Mouse (Mus musculus) neural tube, embryonic 15.5 days (tissue): ENCODE measurements around the gene Tlx2. TPM values are rescaled to one million over a fixed set of nuclear protein-coding genes. Genes with fewer than 3 reads are reported as not detected.

Source experiments
- ATAC-seq: fragments of 200-750 bp; cut with Nextera tagmentation; 2 replicates; pipeline ENCODE4 v1.8.0; 2017; ENCODE audit warnings: mild to moderate bottlenecking, moderate TSS enrichment, moderate library complexity; ENCODE audit not compliant: low FRiP score
- H3K27ac ChIP-seq: fragments of 300-500 bp; sonication (generic); replicated peaks from 2 replicates; pipeline ENCODE4 v1.5.1; 2015; ENCODE audit warnings: mild to moderate bottlenecking, inconsistent platforms
- H3K27me3 ChIP-seq: fragments of 300-500 bp; sonication (generic); replicated peaks from 2 replicates; pipeline ENCODE4 v1.6.1; 2015; ENCODE audit warnings: inconsistent platforms
- H3K36me3 ChIP-seq: fragments of 300-500 bp; sonication (generic); 2 replicates; pipeline ENCODE4 v1.6.1; 2015; ENCODE audit warnings: inconsistent platforms
- H3K4me1 ChIP-seq: fragments of 300-500 bp; sonication (generic); 2 replicates; pipeline ENCODE4 v1.6.1; 2015; ENCODE audit warnings: inconsistent platforms
- H3K4me2 ChIP-seq: fragments of 300-500 bp; sonication (generic); 2 replicates; pipeline ENCODE4 v1.6.1; 2015; ENCODE audit warnings: inconsistent platforms, mild to moderate bottlenecking, moderate library complexity
- H3K4me3 ChIP-seq: fragments of 300-500 bp; sonication (generic); replicated peaks from 2 replicates; pipeline ENCODE4 v1.5.1; 2015; ENCODE audit warnings: mild to moderate bottlenecking, inconsistent platforms
- H3K9ac ChIP-seq: fragments of 300-500 bp; sonication (generic); replicated peaks from 2 replicates; pipeline ENCODE4 v1.6.1; 2015; ENCODE audit warnings: mild to moderate bottlenecking, inconsistent platforms
- H3K9me3 ChIP-seq: fragments of 300-500 bp; sonication (generic); replicated peaks from 2 replicates; pipeline ENCODE4 v1.6.1; 2016; ENCODE audit warnings: inconsistent platforms
- WGBS: fragments of 180-500 bp; shearing (Covaris S2); methylation state at CpG from one replicate; pipeline ENCODE4 v1.1.7; 2015; ENCODE audit warnings: mixed read lengths; 5-methylcytosine and 5-hydroxymethylcytosine counted together
- polyA plus RNA-seq: library from polyadenylated mRNA; unstranded; fragments of >200 nt; fragmentation: Nextera tagmentation; extraction: Ambion mirVana; gene quantifications from 2 replicates; pipeline ENCODE4 v1.2.1, GENCODE M21; 2015

Tlx2 gene
- polyA plus RNA-seq, 1 experiment from 2014 or later = 2.6 TPM

DNA sequence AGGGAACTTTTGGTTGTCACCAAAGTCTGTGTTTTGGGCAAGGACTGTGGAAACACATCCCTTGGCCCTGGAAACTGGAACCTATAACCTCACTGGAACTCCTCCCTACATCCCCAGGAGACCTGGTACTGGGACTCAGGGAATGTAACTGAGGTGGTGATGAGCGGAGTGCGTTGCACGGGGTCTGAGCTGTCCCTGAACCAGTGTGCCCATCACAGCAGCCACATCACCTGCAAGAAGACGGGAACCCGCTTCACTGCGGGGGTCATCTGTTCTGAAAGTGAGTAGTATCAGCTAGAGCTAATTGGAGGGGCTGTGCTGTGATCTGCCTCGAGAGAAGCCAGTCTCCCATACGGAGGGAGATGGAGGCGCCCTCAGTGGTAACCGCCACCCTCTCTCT is 20.7 kb downstream of the Tlx2 start:
- no peak overlapping the region for H3K9ac ChIP-seq
- H3K4me1 ChIP-seq = peaks cover 14% of the 10 kb centered on the region
- no peak overlapping the region for H3K4me2 ChIP-seq
- H3K27me3 ChIP-seq = no peaks in the 10 kb centered on the region
- ATAC-seq = no peak
- no peaks in the 10 kb centered on the region for H3K9me3 ChIP-seq
- no peak overlapping the region for H3K27ac ChIP-seq
- WGBS = 69% methylated on average over 10 of the region's 10 CpGs
- H3K36me3 ChIP-seq = peaks cover 10% of the 10 kb centered on the region
- no peak overlapping the region for H3K4me3 ChIP-seq

DNA sequence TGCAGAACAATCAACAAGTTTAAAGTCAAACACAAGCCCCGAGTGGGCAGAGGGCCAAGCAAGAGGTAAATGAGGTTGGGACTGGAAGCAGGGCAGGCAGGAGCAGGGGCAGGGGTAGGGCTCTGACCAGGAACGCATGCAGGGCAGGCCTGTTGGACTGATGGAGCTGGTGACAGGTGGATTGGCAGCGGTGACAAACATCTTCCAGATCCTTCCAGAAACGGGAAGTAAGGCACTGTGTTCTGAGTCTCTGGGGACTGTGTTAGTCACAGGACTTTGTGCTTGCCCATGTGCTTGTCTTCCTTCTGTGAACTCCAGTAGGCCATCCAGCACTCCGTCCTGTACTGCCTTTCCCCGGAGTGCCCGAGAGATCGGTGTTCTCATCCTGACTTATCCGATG is 25.4 kb downstream of the Tlx2 start:
- 79% methylated on average over 9 of the region's 9 CpGs for WGBS
- Histone ChIP-seq H3K4me1 (no peaks in the 10 kb centered on the region), H3K27ac (no peak overlapping the region), H3K36me3 (no peaks in the 10 kb centered on the region), H3K4me2 (no peak overlapping the region), H3K9ac (no peak overlapping the region), H3K27me3 (no peaks in the 10 kb centered on the region), H3K4me3 (no peak overlapping the region), H3K9me3 (no peaks in the 10 kb centered on the region)
- no peak for ATAC-seq

DNA sequence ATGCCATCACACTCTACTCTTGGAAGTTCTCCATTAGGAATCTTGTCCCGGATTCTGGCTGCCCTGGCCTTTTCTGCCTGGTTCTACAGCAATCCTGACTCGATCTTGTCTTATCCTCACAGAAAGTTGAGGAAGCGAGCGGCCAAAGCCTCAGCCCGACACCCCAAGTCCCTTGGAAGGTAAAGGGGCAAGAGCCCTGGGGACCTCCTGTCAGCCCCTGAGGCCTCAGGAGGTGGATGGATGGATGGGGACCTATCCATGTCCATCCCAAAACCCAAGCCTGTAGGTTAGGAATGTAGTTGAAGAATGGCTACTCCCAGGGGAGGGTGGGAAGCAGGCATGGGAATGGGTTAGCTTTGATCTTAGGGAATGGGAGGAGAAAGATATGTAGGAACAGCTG is 26.1 kb downstream of the Tlx2 start:
- Histone ChIP-seq H3K27me3 (no peaks in the 10 kb centered on the region), H3K4me1 (no peaks in the 10 kb centered on the region), H3K36me3 (no peaks in the 10 kb centered on the region), H3K27ac (no peak overlapping the region), H3K4me2 (no peak overlapping the region), H3K9me3 (no peaks in the 10 kb centered on the region), H3K4me3 (no peak overlapping the region), H3K9ac (no peak overlapping the region)
- ATAC-seq = no peak
- 91% methylated on average over 5 of the region's 5 CpGs for WGBS

DNA sequence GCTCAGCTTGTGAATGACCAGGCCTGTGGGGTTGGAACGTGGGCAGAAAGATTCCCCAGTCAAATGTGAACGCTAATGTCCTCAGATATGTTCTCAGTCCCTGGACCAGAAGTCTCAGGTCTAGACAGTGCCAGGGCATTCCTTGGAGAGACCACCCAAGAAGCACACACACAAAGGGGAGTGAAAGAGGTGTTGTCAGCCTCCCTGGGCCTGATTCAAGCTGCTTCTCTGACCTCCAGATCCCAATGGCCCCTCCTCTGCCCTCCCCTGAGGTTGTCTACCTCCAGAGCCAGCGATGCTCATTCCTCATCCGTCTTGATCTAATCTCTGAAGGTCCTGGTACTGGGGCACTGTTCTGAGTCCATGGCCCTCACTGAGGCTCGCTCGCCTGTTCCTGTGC is 26.5 kb downstream of the Tlx2 start:
- no peaks in the 10 kb centered on the region for H3K9me3 ChIP-seq
- ATAC-seq = no peak

DNA sequence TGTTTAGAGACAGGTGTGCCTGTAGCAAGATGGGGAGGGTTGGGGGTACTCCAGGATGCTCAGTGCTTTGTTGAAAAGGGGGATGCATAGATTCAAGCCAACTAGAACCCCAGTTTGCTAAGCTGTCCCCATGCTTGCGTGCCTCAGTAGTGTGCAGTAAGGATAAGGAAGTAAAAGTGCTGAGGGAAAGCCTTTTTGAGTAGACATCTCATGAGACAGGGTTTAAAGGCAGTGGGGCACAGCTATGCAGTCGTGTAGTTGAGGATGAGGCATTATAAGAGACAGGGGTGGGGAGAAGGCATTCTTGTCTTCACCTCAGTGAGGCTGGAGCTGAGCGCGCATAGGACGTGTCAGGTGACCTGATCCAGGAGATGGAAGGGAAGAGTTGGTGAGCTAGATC is 29.5 kb downstream of the Tlx2 start:
- 80% methylated on average over 5 of the region's 5 CpGs for WGBS
- Histone ChIP-seq H3K4me3 (no peak overlapping the region), H3K4me1 (peaks cover 7% of the 10 kb centered on the region), H3K9ac (no peak overlapping the region), H3K36me3 (no peaks in the 10 kb centered on the region), H3K9me3 (no peaks in the 10 kb centered on the region), H3K4me2 (no peak overlapping the region), H3K27ac (no peak overlapping the region), H3K27me3 (peaks cover 5% of the 10 kb centered on the region; the same call in 1 of the 2 replicates)
- no peak for ATAC-seq

More for the DNA sequence above, 26.5 kb downstream of the Tlx2 start:
- H3K36me3 ChIP-seq = no peaks in the 10 kb centered on the region
- no peaks in the 10 kb centered on the region for H3K27me3 ChIP-seq
- WGBS = 77% methylated on average over 6 of the region's 6 CpGs
- H3K4me3 ChIP-seq = no peak overlapping the region
- no peaks in the 10 kb centered on the region; the same call in 1 of the 2 replicates for H3K4me1 ChIP-seq
- H3K9ac ChIP-seq = no peak overlapping the region
- no peak overlapping the region for H3K27ac ChIP-seq
- no peak overlapping the region for H3K4me2 ChIP-seq

DNA sequence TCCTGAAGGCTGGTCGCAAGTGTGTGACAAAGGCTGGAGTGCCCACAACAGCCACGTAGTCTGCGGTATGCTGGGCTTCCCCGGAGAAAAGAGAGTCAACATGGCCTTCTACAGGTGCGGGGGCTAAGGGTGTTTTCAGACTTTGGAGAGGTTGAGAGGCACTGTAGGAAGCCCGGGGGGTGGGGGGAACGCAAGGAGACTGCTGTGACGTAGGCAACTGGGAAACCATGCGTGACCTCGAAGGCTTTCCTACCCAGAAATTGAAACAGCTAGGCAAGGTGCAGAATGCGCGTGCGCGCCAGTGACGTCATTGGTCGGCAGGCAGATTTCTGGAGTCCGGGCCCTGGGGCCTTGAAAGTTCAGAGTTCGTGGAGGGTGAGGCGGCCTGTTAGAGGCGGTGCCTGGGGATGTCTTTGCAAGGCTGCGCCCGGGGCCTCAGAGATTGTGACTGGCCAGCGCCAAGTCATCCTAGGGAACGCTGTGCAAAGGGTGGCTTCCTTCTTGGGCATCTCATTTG is 31.5 kb downstream of the Tlx2 start:
- Histone ChIP-seq H3K27ac (peak overlapping the region; percentile 52; the same call in 1 of the 2 replicates), H3K27me3 (peaks cover 17% of the 10 kb centered on the region; the same call in 1 of the 2 replicates), H3K36me3 (no peaks in the 10 kb centered on the region), H3K9me3 (no peaks in the 10 kb centered on the region), H3K9ac (0 out of 2 replicates have a peak overlapping the region, but pooled peaks have one; percentile 26), H3K4me2 (peak overlapping the region; percentile 61), H3K4me3 (peak overlapping the region; percentile 35), H3K4me1 (peaks cover 14% of the 10 kb centered on the region)
- ATAC-seq = peak; percentile 57
- 12% methylated on average over 24 of the region's 24 CpGs for WGBS

DNA sequence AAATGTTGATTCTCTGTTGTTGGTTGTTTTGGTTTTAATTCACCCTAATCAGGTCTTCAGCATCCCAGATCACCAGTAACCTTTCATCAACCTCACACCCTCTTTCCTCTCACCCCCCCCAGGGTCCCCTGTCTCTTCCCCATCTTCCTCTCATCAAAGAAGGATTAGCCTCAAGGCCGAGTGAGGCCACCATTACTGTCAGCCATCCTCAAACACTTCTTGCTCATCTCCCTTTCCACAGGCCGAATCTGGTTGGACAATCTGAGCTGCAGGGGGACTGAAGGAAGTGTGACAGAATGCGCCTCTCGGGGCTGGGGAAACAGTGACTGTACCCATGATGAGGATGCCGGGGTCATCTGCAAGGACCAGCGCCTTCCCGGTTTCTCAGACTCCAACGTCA is 32.9 kb downstream of the Tlx2 start:
- H3K4me3 ChIP-seq = no peak overlapping the region
- H3K9me3 ChIP-seq = no peaks in the 10 kb centered on the region
- peaks cover 30% of the 10 kb centered on the region for H3K27me3 ChIP-seq
- ATAC-seq = no peak
- H3K36me3 ChIP-seq = no peaks in the 10 kb centered on the region
- WGBS = 82% methylated on average over 8 of the region's 8 CpGs
- H3K27ac ChIP-seq = no peak overlapping the region
- no peak overlapping the region for H3K4me2 ChIP-seq
- H3K4me1 ChIP-seq = peaks cover 28% of the 10 kb centered on the region
- no peak overlapping the region for H3K9ac ChIP-seq

DNA sequence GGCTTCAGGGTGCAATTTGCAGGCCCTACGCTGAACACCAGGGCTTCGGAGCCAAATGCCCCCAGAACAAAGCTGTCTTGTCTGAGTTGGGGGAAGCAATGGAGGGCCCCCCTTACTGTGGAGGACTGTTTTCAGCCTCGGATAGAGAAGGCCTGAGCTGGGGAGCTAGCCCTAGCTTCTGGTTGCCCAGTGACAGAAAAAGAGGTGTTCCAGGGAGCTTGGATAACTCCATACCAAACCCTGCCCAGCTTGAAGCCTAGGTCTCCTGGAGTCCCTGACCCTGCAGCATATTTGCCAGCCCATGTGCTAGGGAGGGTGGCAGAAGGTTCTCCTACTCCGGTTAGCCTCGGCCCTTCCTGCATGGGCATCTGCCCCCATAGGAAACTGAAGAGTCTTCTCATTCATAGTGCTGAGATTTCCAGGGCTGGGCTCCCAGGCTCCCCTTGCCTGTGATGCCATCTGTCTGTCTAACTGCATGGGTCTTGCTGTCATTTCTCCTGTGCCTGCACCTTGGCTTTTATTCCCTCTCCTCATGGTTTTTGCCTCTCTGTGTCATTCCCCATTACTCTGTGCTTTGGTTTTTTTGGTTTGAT is 35.5 kb downstream of the Tlx2 start:
- Histone ChIP-seq H3K4me3 (peak overlapping the region; percentile 47), H3K9me3 (no peaks in the 10 kb centered on the region), H3K4me2 (peak overlapping the region; percentile 74), H3K36me3 (no peaks in the 10 kb centered on the region), H3K27ac (peak overlapping the region; percentile 71), H3K27me3 (peaks cover 54% of the 10 kb centered on the region), H3K4me1 (peaks cover 30% of the 10 kb centered on the region), H3K9ac (peak overlapping the region; percentile 30)
- 25% methylated on average over 5 of the region's 5 CpGs for WGBS
- ATAC-seq = no peak

DNA sequence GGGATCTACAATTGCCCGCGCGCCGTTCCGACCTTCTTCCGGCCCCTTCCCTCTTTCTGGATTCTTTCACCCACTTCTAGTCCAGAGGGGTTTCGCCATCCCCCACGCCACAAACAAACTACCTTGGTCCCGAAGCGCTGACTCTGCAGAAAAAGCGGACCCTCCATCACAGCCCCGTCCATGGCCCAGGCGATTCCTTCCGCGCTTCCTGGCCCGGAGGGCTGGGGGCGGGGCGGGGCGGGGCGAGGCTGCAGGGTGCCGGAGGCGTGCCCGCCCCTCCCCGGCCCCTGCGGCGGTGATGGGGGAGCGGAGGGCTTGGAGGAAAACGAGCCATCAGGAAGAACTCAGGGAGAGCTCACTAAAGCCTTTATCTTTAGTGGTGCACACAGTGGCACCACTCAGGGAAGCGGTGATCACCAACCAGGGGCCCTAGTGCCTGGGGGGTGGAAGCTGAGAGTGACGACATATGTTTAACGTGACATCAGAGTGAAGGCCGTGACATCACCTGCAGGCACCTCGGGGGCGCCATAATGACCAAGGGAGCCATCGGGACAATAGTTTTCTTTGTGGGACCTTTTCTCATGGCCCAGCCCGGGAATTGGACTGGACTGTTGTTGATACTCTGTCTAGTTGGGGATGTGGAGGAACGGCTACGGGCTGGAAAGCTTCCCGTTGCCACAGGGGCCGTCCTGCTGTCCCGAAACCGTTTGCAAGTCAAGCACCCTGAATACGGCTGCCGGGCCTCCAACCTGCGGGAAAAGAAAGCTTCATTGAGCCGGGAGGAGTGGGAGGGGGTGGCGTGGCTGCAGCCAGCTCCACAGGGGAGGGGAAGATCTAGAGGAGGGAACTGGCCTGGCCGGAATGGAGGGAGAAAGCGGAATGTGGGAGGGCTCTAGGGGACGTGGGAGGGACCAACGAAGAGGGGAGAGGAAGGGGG is 36.6 kb downstream of the Tlx2 start, which contains the start of the genes Dok1 and Loxl3:
Gene Dok1 (minus strand): TSS at position 223 of the 937 bp plus-strand sequence.
Gene Loxl3 (plus strand): TSS at position 925 of the 937 bp plus-strand sequence.
- peak within 1 kb of the TSS; percentile 71 for H3K27ac ChIP-seq

DNA sequence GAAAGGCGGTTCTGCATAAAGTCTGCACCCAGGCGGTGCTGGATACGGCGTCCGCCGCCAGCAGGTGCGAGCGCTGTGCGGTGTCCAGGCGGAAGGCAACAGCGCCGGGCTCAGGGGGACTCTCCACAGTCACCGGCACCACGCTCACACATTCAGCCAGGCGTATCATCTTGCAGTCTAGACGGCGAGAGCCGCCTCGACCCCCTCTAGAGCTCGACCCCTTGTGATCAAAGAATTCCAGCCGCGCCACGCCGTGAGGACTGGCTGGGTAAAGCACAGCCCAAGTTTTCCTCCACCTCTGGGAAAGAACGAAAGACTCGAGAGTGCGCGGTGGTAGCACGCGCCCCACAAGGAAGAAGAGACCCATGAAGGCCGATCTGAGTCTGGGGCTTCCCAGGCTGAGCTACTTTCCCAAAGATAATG is 37.3 kb downstream of the Tlx2 start:
- H3K9me3 ChIP-seq = no peaks in the 10 kb centered on the region
- no peak overlapping the region for H3K27ac ChIP-seq
- WGBS = under 1% methylated on average over 31 of the region's 31 CpGs
- H3K9ac ChIP-seq = peak overlapping the region; percentile 48
- peaks cover 23% of the 10 kb centered on the region for H3K4me1 ChIP-seq
- H3K4me2 ChIP-seq = peak overlapping the region; percentile 74
- peak overlapping the region; percentile 47 for H3K4me3 ChIP-seq
- ATAC-seq = peak; percentile 36; the same call in 1 of the 2 replicates
- H3K27me3 ChIP-seq = peaks cover 54% of the 10 kb centered on the region
- no peaks in the 10 kb centered on the region for H3K36me3 ChIP-seq

More for the DNA sequence above, 36.6 kb downstream of the Tlx2 start, which contains the start of the genes Dok1 and Loxl3:
- Histone ChIP-seq H3K4me2 (peak within 1 kb of the TSS; percentile 74), H3K36me3 (no peaks in the 10 kb centered on the region), H3K9me3 (no peaks in the 10 kb centered on the region), H3K27me3 (peaks cover 54% of the 10 kb centered on the region), H3K4me1 (peaks cover 30% of the 10 kb centered on the region), H3K4me3 (peak within 1 kb of the TSS; percentile 47), H3K9ac (peak within 1 kb of the TSS; percentile 48)
- ATAC-seq = peak; percentile 68
- 1% methylated on average over 49 of the region's 51 CpGs for WGBS

DNA sequence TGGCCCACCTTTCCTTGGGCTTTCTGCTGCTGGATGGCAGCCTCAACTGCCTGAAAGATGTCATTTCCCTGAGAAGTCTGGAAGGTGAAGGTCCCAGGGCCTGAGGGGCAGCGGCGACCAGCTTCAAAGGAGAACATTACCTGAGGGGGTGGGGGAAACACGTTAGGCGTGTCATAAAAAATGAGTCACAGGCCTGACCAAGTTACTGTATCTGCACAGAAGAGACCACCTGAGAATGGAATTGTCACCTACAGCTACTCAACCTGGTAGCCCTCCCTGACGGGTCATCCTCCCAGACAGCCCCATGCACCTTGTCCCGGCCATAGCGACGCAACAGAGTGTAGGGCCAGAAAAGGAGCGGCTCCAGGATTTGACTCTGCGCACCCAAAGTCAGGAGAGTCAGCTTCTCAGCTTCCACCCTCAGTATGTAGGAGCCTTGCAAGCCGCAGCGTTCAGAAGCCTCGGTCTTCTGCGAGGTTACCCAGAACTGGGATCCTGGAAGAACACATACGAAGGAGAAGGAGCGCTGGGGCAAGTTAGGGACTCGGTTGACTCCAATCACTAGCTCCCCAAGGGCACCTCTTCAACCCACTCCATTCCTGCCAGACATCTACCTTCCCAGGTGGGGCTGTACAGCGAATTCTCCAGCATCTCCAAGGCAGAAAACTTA is 38.0 kb downstream of the Tlx2 start:
- Histone ChIP-seq H3K4me3 (peak overlapping the region; percentile 47), H3K36me3 (no peaks in the 10 kb centered on the region), H3K27me3 (peaks cover 54% of the 10 kb centered on the region), H3K4me2 (peak overlapping the region; percentile 74), H3K9me3 (no peaks in the 10 kb centered on the region), H3K4me1 (peaks cover 23% of the 10 kb centered on the region), H3K27ac (no peak overlapping the region), H3K9ac (no peak overlapping the region; the same call in 1 of the 2 replicates)
- no peak for ATAC-seq
- WGBS = 26% methylated on average over 18 of the region's 18 CpGs
